Mouse (Mus musculus) kidney, adult 2 months (tissue): Measurements from ENCODE around the gene Shank2.

ENCODE experiments used
- CTCF ChIP-seq: fragments of 200-500 bp; conservative IDR thresholded peaks from 2 replicates; pipeline ENCODE4 v1.5.1; 2011; ENCODE audit warnings: low read depth, mild to moderate bottlenecking, control low read depth, low read length, moderate library complexity, mixed read lengths; ENCODE audit not compliant: insufficient read depth, insufficient read length
- POLR2A ChIP-seq: fragments of 200-500 bp; IDR thresholded peaks from one replicate; pipeline ENCODE4 v1.6.1; 2011; ENCODE audit warnings: low read depth, low read length, control low read depth

DNA sequence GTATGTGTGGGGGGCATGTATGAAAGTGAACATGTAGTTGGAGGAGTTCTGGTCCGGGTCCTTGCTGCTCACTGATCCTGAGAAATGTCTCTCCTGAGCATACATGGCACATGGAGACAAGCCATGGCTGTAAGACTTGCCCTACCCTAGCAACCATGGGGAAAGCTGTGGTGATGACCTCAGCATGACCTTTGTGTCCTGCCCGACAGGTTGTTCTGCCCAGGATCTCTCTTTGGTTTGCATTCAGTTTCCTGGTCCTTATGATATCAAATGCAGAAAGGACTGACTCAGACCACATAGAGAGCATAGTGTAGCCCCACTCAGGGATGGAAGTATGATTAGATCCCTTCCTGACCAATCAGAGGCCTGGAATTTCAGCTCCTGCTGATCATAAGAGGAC, 136.1 kb downstream of the Shank2 start:
- TF ChIP-seq POLR2A = no peak
- no peak for TF ChIP-seq CTCF
